Mouse (Mus musculus) midbrain, embryonic 16.5 days (tissue): ENCODE measurements around the gene Pfkfb3. TPM values are rescaled to one million over a fixed set of nuclear protein-coding genes. Genes with fewer than 3 reads are reported as not detected.

Source experiments
- ATAC-seq: fragments of 200-750 bp; cut with Nextera tagmentation; 2 replicates; pipeline ENCODE4 v1.8.0; 2017; ENCODE audit warnings: moderate TSS enrichment
- H3K27ac ChIP-seq: fragments of 300-500 bp; sonication (generic); 2 replicates; pipeline ENCODE4 v1.5.1; 2014; ENCODE audit warnings: mild to moderate bottlenecking, low read length, mixed read lengths
- H3K27me3 ChIP-seq: fragments of 300-500 bp; sonication (generic); 2 replicates; pipeline ENCODE4 v1.6.1; 2014; ENCODE audit warnings: low read depth, low read length, mixed read lengths; ENCODE audit not compliant: control insufficient read depth, insufficient read depth
- H3K36me3 ChIP-seq: fragments of 300-500 bp; sonication (generic); 2 replicates; pipeline ENCODE4 v1.6.1; 2014; ENCODE audit warnings: mild to moderate bottlenecking, low read length, moderate library complexity, mixed read lengths; ENCODE audit not compliant: control insufficient read depth, insufficient read depth
- H3K4me1 ChIP-seq: fragments of 300-500 bp; sonication (generic); 2 replicates; pipeline ENCODE4 v1.6.1; 2014; ENCODE audit warnings: mild to moderate bottlenecking, low read length, mixed read lengths; ENCODE audit not compliant: control insufficient read depth, insufficient read depth
- H3K4me2 ChIP-seq: fragments of 300-500 bp; sonication (generic); 2 replicates; pipeline ENCODE4 v1.6.1; 2014; ENCODE audit warnings: mild to moderate bottlenecking, low read length, mixed read lengths
- H3K4me3 ChIP-seq: fragments of 300-500 bp; sonication (generic); 2 replicates; pipeline ENCODE4 v1.5.1; 2014; ENCODE audit warnings: low read depth, mild to moderate bottlenecking, low read length, moderate library complexity, mixed read lengths
- H3K9ac ChIP-seq: fragments of 300-500 bp; sonication (generic); 2 replicates; pipeline ENCODE4 v1.6.1; 2014; ENCODE audit warnings: low read depth, low read length, mixed read lengths
- H3K9me3 ChIP-seq: fragments of 300-500 bp; sonication (generic); replicated peaks from 2 replicates; pipeline ENCODE4 v1.6.1; 2014; ENCODE audit warnings: mild to moderate bottlenecking, low read length, mixed read lengths; ENCODE audit not compliant: control insufficient read depth, poor library complexity, severe bottlenecking
- WGBS: fragments of 180-500 bp; shearing (Covaris S2); extraction: QIAGEN DNeasy Blood & Tissue Kit; methylation state at CpG from one replicate; pipeline ENCODE4 v1.1.7; 2014; 5-methylcytosine and 5-hydroxymethylcytosine counted together
- polyA plus RNA-seq: library from polyadenylated mRNA; unstranded; fragments of >200 nt; fragmentation: Nextera tagmentation; extraction: Ambion mirVana; gene quantifications from 2 replicates; pipeline ENCODE4 v1.2.1, GENCODE M21; 2015

Gene Pfkfb3
- polyA plus RNA-seq, 1 experiment from 2014 or later, result 34.2 TPM

DNA sequence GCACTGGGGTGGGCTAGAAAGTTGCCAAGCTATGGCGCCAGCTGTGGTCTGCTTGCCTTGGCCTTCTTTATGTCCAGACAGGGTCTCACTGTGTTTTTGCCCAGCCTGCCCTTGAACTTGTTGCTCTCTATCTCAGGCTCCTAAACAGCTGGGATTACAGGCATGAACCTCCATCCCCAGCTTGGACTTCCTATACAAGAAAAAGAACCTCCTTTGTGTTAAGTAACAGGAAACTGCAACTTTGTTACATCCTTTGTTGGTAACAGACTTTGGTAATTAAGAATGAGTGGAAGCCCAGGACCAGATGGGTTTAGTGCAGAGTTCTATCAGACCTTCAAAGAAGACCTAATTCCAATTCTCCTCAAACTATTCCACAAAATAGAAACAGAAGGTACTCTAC is 19.8 kb upstream of the Pfkfb3 start:
- H3K27ac ChIP-seq, result no peak overlapping the region
- ATAC-seq, result no peak
- no peaks in the 10 kb centered on the region for H3K36me3 ChIP-seq
- H3K27me3 ChIP-seq, result no peaks in the 10 kb centered on the region
- no peaks in the 10 kb centered on the region for H3K4me1 ChIP-seq
- no peaks in the 10 kb centered on the region for H3K9me3 ChIP-seq
- no peak overlapping the region for H3K4me3 ChIP-seq
- WGBS, result 100% methylated on average over 1 of the region's 1 CpGs
- H3K4me2 ChIP-seq, result no peak overlapping the region
- H3K9ac ChIP-seq, result no peak overlapping the region

DNA sequence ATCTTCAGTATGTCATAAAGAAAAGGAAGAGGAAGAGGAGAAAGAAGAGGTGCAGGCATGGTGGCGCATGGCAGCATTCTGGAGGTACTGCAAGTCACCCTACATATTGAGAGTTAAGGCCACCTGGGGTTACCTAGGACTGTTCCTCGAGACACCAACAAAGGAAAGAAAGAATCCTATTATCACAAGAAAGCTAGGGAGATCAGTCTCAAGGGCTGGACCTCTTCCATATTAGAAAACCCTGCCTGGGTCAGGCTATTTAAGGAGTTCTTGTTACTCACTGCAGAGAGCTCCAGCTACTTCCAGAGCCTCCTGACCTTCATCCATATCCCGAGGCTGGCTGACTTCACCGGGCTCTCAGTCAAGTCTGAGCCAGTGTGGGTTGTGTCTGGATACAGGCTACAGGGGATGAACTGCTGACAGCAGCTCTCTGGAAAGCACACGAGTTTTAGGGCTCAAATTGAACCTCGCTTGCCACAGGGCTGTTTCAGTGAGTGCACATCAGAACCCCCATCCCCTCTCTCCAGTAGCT is 17.2 kb upstream of the Pfkfb3 start:
- no peak overlapping the region for H3K27ac ChIP-seq
- no peak for ATAC-seq
- H3K4me2 ChIP-seq, result no peak overlapping the region
- no peaks in the 10 kb centered on the region for H3K27me3 ChIP-seq
- H3K4me1 ChIP-seq, result no peaks in the 10 kb centered on the region
- H3K9ac ChIP-seq, result no peak overlapping the region
- WGBS, result 40% methylated on average over 6 of the region's 6 CpGs
- H3K36me3 ChIP-seq, result no peaks in the 10 kb centered on the region
- H3K4me3 ChIP-seq, result no peak overlapping the region
- H3K9me3 ChIP-seq, result no peaks in the 10 kb centered on the region

DNA sequence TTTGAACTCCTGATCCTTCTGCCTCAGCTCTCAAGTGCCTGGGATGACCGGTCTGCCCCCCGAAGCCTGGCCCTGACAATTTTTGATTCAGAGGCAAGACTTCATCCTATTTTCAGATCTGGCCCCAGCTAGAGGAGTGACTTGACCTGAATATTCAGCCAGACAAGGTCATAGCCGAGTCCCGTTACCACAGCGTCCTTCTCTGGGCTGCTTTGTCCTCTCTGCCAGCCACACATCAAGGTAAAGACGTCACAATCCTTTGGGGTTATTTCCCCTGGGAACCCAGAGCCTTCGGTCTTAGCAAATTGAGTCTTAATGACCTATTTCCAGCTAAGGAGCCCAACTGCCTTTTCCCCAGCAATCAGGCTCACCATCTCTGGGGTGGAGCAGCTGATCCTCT is 14.6 kb upstream of the Pfkfb3 start:
- H3K4me3 ChIP-seq, result no peak overlapping the region
- H3K4me1 ChIP-seq, result no peaks in the 10 kb centered on the region
- 85% methylated on average over 7 of the region's 7 CpGs for WGBS
- no peak for ATAC-seq
- no peaks in the 10 kb centered on the region for H3K9me3 ChIP-seq
- no peaks in the 10 kb centered on the region for H3K27me3 ChIP-seq
- no peak overlapping the region for H3K4me2 ChIP-seq
- no peaks in the 10 kb centered on the region for H3K36me3 ChIP-seq
- no peak overlapping the region for H3K27ac ChIP-seq
- H3K9ac ChIP-seq, result no peak overlapping the region

DNA sequence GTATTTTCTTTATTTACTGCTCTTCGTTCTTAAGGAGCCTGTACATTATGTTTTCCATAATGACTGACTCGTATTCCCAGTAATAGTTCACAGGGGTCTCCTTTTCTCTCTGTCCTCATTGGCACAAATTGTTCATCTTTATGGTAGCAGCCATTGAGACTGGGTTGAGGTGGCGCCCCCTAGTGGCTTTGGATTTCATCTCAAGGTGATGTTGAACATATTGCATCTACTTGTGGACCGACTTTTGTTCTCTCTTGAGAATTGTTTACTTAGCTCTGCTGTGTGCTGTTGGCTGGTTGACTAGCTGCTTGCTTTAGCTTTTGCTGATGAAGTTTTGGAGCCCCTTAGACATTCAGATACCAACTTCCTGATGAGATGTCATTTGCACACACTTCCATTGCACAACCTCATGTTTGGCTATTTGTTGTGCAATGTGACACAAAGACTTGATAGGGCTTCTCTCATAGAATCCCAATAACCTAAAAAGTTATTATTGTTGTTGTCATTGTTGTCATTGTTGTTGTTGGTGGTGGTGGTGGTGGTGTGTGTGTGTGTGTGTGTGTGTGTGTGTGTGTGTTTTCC is 14.0 kb upstream of the Pfkfb3 start:
- Histone ChIP-seq H3K9me3 (no peaks in the 10 kb centered on the region), H3K9ac (no peak overlapping the region), H3K36me3 (no peaks in the 10 kb centered on the region), H3K4me1 (no peaks in the 10 kb centered on the region), H3K27ac (no peak overlapping the region), H3K4me2 (no peak overlapping the region), H3K27me3 (no peaks in the 10 kb centered on the region), H3K4me3 (no peak overlapping the region)
- 65% methylated on average over 4 of the region's 4 CpGs for WGBS
- no peak for ATAC-seq

DNA sequence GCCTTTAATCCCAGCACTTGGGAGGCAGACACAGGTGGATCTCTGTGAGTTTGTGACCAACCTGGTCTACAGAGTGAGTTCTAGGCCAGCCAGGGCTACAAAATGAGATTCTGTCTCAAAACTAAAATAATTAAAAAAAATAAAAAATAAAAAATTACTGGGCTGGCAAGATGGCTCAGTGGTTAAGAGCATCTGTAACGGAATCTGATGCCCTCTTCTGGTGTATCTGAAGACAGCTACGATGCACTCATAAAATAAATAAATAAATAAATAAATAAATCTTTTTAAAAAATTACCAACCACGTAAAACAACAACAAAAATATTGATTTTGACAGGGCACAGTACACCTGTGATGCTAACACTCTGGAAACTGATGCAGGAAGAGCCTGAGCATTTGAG is 13.0 kb upstream of the Pfkfb3 start:
- no peak for ATAC-seq
- no peaks in the 10 kb centered on the region for H3K36me3 ChIP-seq
- no peaks in the 10 kb centered on the region for H3K4me1 ChIP-seq
- H3K4me2 ChIP-seq, result no peak overlapping the region
- no peak overlapping the region for H3K27ac ChIP-seq
- no peak overlapping the region for H3K4me3 ChIP-seq
- no peaks in the 10 kb centered on the region for H3K27me3 ChIP-seq
- H3K9me3 ChIP-seq, result no peaks in the 10 kb centered on the region
- 89% methylated on average over 3 of the region's 3 CpGs for WGBS
- H3K9ac ChIP-seq, result no peak overlapping the region

- no peak overlapping the region for H3K4me2 ChIP-seq
- no peak overlapping the region for H3K27ac ChIP-seq
- no peaks in the 10 kb centered on the region for H3K27me3 ChIP-seq
- ATAC-seq, result no peak
- WGBS, result 63% methylated on average over 7 of the region's 7 CpGs
- H3K4me3 ChIP-seq, result no peak overlapping the region
- H3K9me3 ChIP-seq, result no peaks in the 10 kb centered on the region
- H3K9ac ChIP-seq, result no peak overlapping the region
- H3K36me3 ChIP-seq, result no peaks in the 10 kb centered on the region
- no peaks in the 10 kb centered on the region for H3K4me1 ChIP-seq
Observed at GRCm38 (mm10) chr2:11566241-11566640, 12.4 kb upstream of the Pfkfb3 start.

DNA sequence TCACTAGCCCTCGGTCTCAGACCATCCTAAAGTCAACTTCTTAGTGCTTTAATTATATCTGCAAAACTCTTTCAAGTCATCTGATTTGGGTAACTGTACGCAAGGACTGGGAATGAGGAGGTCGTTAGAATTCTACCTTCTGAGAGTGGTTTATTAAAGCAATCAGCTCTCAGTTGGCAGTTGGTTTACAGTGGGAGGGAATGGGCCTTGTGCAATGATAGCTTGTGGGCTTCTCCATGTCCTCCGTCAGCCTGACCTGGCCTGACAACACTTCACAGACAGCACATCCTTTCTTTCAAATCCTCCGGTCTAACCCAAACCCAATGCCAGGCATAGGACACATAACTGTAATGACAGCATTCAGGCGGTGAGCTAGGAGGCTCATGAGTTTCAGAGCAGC is 10.9 kb upstream of the Pfkfb3 start:
- Histone ChIP-seq H3K4me1 (no peaks in the 10 kb centered on the region), H3K4me2 (no peak overlapping the region), H3K36me3 (no peaks in the 10 kb centered on the region), H3K4me3 (no peak overlapping the region), H3K27ac (no peak overlapping the region), H3K9ac (no peak overlapping the region), H3K9me3 (no peaks in the 10 kb centered on the region), H3K27me3 (no peaks in the 10 kb centered on the region)
- 87% methylated on average over 6 of the region's 6 CpGs for WGBS
- ATAC-seq, result no peak

DNA sequence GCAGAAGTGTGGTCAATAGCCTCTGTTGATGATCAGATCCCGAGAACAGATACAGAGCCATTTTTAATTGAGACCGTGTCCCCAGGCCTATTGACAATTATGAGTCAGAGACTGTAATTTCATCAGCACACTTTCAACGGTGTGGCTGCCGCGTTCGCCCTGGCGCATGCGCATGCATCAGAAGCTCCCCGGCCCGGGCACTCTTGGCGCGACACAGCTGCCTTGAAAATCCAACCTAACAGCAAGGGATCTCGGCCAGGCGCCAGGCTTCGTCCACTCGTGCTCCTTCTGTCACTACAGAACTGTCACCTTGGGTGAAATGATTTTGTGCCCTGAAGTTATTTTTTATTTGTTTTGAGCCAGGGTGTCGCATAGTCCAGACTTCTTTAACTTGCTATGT is 9.4 kb upstream of the Pfkfb3 start:
- no peaks in the 10 kb centered on the region for H3K27me3 ChIP-seq
- 96% methylated on average over 17 of the region's 17 CpGs for WGBS
- ATAC-seq, result no peak
- H3K27ac ChIP-seq, result no peak overlapping the region
- no peak overlapping the region for H3K4me2 ChIP-seq
- H3K4me1 ChIP-seq, result no peaks in the 10 kb centered on the region
- no peak overlapping the region for H3K4me3 ChIP-seq
- no peak overlapping the region for H3K9ac ChIP-seq
- no peaks in the 10 kb centered on the region for H3K9me3 ChIP-seq
- H3K36me3 ChIP-seq, result no peaks in the 10 kb centered on the region

GRCm38 (mm10) chr2:11558654-11559053 is 4.8 kb upstream of the Pfkfb3 start:
- Histone ChIP-seq H3K9ac (no peak overlapping the region), H3K36me3 (no peaks in the 10 kb centered on the region), H3K9me3 (no peaks in the 10 kb centered on the region), H3K27me3 (peaks cover 7% of the 10 kb centered on the region), H3K4me2 (no peak overlapping the region), H3K4me3 (no peak overlapping the region), H3K4me1 (no peaks in the 10 kb centered on the region), H3K27ac (no peak overlapping the region)
- no peak for ATAC-seq
- WGBS, result 90% methylated on average over 7 of the region's 7 CpGs
